22 mouse cellular contexts compared by ENCODE assay signal in the genomic region with DNA sequence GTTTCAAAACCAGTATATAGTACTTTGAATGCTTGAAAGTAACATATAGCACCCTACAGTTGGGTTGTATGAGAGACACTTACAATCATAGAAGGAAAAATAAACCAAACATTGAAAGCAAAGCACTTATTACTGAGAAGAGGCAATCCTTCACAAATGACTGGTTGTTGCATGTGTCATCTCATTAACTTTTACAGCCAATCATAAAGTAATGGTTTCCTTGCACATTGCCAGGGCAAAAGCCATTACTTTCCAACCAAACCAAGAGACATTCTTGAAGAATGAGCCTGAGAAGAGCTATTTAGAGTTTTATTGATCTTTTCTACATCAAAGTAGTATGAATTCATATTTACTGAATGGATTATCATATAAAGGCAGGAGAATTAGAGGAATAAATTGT.
A peak's percentile ranks its signal among the peaks of the same experiment; 100 is the strongest.
DNase-seq lines count a peak whose midpoint lies in the region; ATAC-seq and TF ChIP-seq lines count a peak whose summit lies in the region.
"Had no signal": no experiment of that assay in that cellular context is flagged by ENCODE, and none has a peak within 500 bp of the region (broad histone marks: within the 10 kb centered on the region; RNA-seq: fewer than 3 reads in every experiment).

No protein-coding gene starts in this region.

- no peak overlapping the region for H3K4me3 ChIP-seq in intestine, embryonic 15.5 days (replicated peaks)
- no peak overlapping the region for H3K4me3 ChIP-seq in intestine, embryonic 16.5 days (ENCODE audit: low read length)
- no peak overlapping the region for H3K4me3 ChIP-seq in intestine, postnatal 0 days (ENCODE audit: low read depth, low read length)
- H3K4me3 ChIP-seq in forebrain, postnatal 0 days (ENCODE audit: low read depth, low read length): no peak overlapping the region

- intact Hi-C loops in left cerebral cortex, postnatal 4 days (cut with DNase I): no loop called here
- intact Hi-C loops in gastrocnemius, postnatal 14 days (cut with DNase I; ENCODE audit: low total_unique reads): no loop called here

- H3K9me3 ChIP-seq in intestine, embryonic 15.5 days: no peaks in the 10 kb centered on the region
- no peaks in the 10 kb centered on the region for H3K9me3 ChIP-seq in intestine, embryonic 16.5 days (ENCODE audit: control insufficient read depth, low read length)
- no peaks in the 10 kb centered on the region for H3K9me3 ChIP-seq in intestine, postnatal 0 days (ENCODE audit: control insufficient read depth)
- no peaks in the 10 kb centered on the region for H3K9me3 ChIP-seq in forebrain, postnatal 0 days (ENCODE audit: low read length)

- no peak for TF ChIP-seq CTCF in intestine, postnatal 0 days (IDR thresholded peaks at IDR 0.05; ENCODE audit: low read depth)
- TF ChIP-seq CTCF in forebrain, postnatal 0 days (IDR thresholded peaks at IDR 0.05; ENCODE audit: low read depth): no peak

- no peaks in the 10 kb centered on the region for H3K4me1 ChIP-seq in intestine, embryonic 15.5 days (replicated peaks)
- H3K4me1 ChIP-seq in intestine, embryonic 16.5 days (ENCODE audit: control insufficient read depth, insufficient read depth, low read length): no peaks in the 10 kb centered on the region
- H3K4me1 ChIP-seq in intestine, postnatal 0 days (replicated peaks; ENCODE audit: control insufficient read depth, insufficient read depth, low read length): peaks cover 3% of the 10 kb centered on the region
- H3K4me1 ChIP-seq in forebrain, postnatal 0 days (ENCODE audit: insufficient read depth): no peaks in the 10 kb centered on the region

- ATAC-seq in intestine, embryonic 15.5 days: peak; percentile 71
- peak; percentile 70 for ATAC-seq in intestine, embryonic 16.5 days
- peak; percentile 67; the same call in 1 of the 2 replicates for ATAC-seq in intestine, postnatal 0 days
- ATAC-seq in forebrain, postnatal 0 days: no peak
- ATAC-seq: activated CD4-positive, CD25-positive, alpha-beta regulatory T cell, adult 4 months; CD4-positive, CD25-positive, alpha-beta regulatory T cell, adult 4 months; Patski had no signal

- H3K4me2 ChIP-seq in intestine, embryonic 15.5 days (replicated peaks): no peak overlapping the region
- H3K4me2 ChIP-seq in intestine, embryonic 16.5 days (ENCODE audit: low read depth, low read length): no peak overlapping the region
- no peak overlapping the region for H3K4me2 ChIP-seq in intestine, postnatal 0 days (replicated peaks; ENCODE audit: low read depth)
- H3K4me2 ChIP-seq in forebrain, postnatal 0 days (ENCODE audit: low read depth): no peak overlapping the region

- no peak overlapping the region for H3K9ac ChIP-seq in intestine, embryonic 15.5 days
- H3K9ac ChIP-seq in intestine, embryonic 16.5 days (ENCODE audit: low read depth, low read length): no peak overlapping the region
- no peak overlapping the region for H3K9ac ChIP-seq in intestine, postnatal 0 days (ENCODE audit: low read depth, low read length)
- H3K9ac ChIP-seq in forebrain, postnatal 0 days: no peak overlapping the region

- H3K36me3 ChIP-seq in intestine, embryonic 15.5 days: no peaks in the 10 kb centered on the region
- H3K36me3 ChIP-seq in intestine, embryonic 16.5 days (ENCODE audit: control insufficient read depth, insufficient read depth, low read length): no peaks in the 10 kb centered on the region
- no peaks in the 10 kb centered on the region for H3K36me3 ChIP-seq in intestine, postnatal 0 days (ENCODE audit: control insufficient read depth, insufficient read depth)
- H3K36me3 ChIP-seq in forebrain, postnatal 0 days (ENCODE audit: insufficient read depth): no peaks in the 10 kb centered on the region
- H3K36me3 ChIP-seq: G1E had no signal

- no peaks in the 10 kb centered on the region for H3K27me3 ChIP-seq in intestine, embryonic 15.5 days (replicated peaks)
- no peaks in the 10 kb centered on the region for H3K27me3 ChIP-seq in intestine, embryonic 16.5 days (replicated peaks; ENCODE audit: control insufficient read depth, insufficient read depth, low read length)
- H3K27me3 ChIP-seq in intestine, postnatal 0 days (replicated peaks; ENCODE audit: control insufficient read depth, insufficient read depth, low read length): no peaks in the 10 kb centered on the region
- H3K27me3 ChIP-seq in forebrain, postnatal 0 days (ENCODE audit: insufficient read depth, low read length): no peaks in the 10 kb centered on the region
- H3K27me3 ChIP-seq: CH12.LX, Patski had no signal

- peak; percentile 16 for DNase-seq in large intestine, adult 2 months (ENCODE audit: low read depth, low spot score)
- no peak for DNase-seq in left cerebral cortex, postnatal 4 days
- DNase-seq in gastrocnemius, postnatal 14 days: no peak
- DNase-seq in forebrain, postnatal 0 days: no peak
- no peak for DNase-seq in cerebellum, adult 11 months
- DNase-seq: adrenal gland, adult 2 months; adrenal gland, adult 8-10 months; adrenal gland, postnatal 10 days; adrenal gland, postnatal 14 days; adrenal gland, postnatal 25 days; adrenal gland, postnatal 36 days; B cell, adult 2 months; cerebellum, adult 11-12 months; cerebellum, adult 18-20 months had no signal

- H3K27ac ChIP-seq in intestine, embryonic 15.5 days: no peak overlapping the region
- no peak overlapping the region for H3K27ac ChIP-seq in intestine, embryonic 16.5 days (ENCODE audit: low read length)
- H3K27ac ChIP-seq in intestine, postnatal 0 days (ENCODE audit: low read depth, low read length): no peak overlapping the region
- no peak overlapping the region for H3K27ac ChIP-seq in forebrain, postnatal 0 days (ENCODE audit: low read depth, low read length)
